Mouse (Mus musculus): ENCODE data around the gene Rac1. TPM values are rescaled to one million over a fixed set of nuclear protein-coding genes. Genes with fewer than 3 reads are reported as not detected.
"Not testable (repeated sequence)": the region's sequence is repeated elsewhere in the genome, so short reads cannot be mapped to it uniquely, and the experiment has no call there.

The Rac1 gene
- polyA plus RNA-seq, 1 experiment from 2014 or later: 401 TPM

DNA sequence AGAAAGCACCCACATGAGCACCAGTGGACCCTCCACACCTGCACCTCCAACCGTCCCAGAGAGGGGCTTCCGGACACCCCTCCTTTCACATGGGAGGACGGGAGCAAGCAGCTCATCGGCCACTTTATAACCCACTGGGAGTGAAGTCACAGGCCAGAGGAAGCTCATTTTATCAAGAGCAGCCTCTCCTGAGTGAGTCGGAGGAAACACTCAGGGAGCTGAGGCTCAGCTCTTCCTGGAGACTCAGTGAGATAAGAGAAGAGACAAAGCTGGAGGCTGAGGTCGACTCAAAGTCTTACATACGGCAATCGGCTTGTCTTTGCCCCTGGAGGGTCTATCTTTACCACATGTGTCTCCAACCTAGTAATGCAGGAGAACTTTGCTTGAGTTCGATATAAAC, 18.5 kb downstream of the Rac1 start:
- H3K4me3 ChIP-seq: no peak overlapping the region
- peaks cover 72% of the 10 kb centered on the region for H3K4me1 ChIP-seq (replicated peaks)
- peak; percentile 24; the same call in 1 of the 2 replicates for ATAC-seq (ENCODE audit: insufficient number of reproducible peaks, low FRiP score)
- WGBS: 23% methylated on average over 9 of the region's 9 CpGs
- H3K36me3 ChIP-seq: peaks cover 67% of the 10 kb centered on the region
- H3K4me2 ChIP-seq: peak overlapping the region; percentile 49
- H3K9ac ChIP-seq: peak overlapping the region; percentile 44
- H3K27me3 ChIP-seq (replicated peaks): no peaks in the 10 kb centered on the region
- H3K9me3 ChIP-seq (replicated peaks): no peaks in the 10 kb centered on the region
- peak overlapping the region; percentile 80 for H3K27ac ChIP-seq (ENCODE audit: poor library complexity, severe bottlenecking)

- no peak overlapping the region for H3K27ac ChIP-seq (ENCODE audit: poor library complexity, severe bottlenecking)
- WGBS: 77% methylated on average over 7 of the region's 7 CpGs
- H3K4me1 ChIP-seq (replicated peaks): peaks cover 37% of the 10 kb centered on the region
- no peak overlapping the region for H3K4me2 ChIP-seq
- H3K9ac ChIP-seq: no peak overlapping the region
- H3K27me3 ChIP-seq (replicated peaks): no peaks in the 10 kb centered on the region
- no peak for ATAC-seq (ENCODE audit: insufficient number of reproducible peaks, low FRiP score)
- H3K36me3 ChIP-seq: peaks cover 67% of the 10 kb centered on the region
- H3K9me3 ChIP-seq (replicated peaks): no peaks in the 10 kb centered on the region
- no peak overlapping the region for H3K4me3 ChIP-seq
These were observed 22.3 kb downstream of the Rac1 start for GRCm38 (mm10) chr5:143505545-143505944.

GRCm38 (mm10) chr5:143505056-143505455, 22.8 kb downstream of the Rac1 start:
- no peak for ATAC-seq (ENCODE audit: insufficient number of reproducible peaks, low FRiP score)
- Histone ChIP-seq H3K36me3 (peaks cover 67% of the 10 kb centered on the region), H3K4me2 (no peak overlapping the region), H3K9me3 (replicated peaks) (no peaks in the 10 kb centered on the region), H3K9ac (no peak overlapping the region), H3K27ac (ENCODE audit: poor library complexity, severe bottlenecking) (no peak overlapping the region), H3K4me1 (replicated peaks) (peaks cover 33% of the 10 kb centered on the region), H3K4me3 (no peak overlapping the region), H3K27me3 (replicated peaks) (no peaks in the 10 kb centered on the region)
- WGBS: 88% methylated on average over 8 of the region's 8 CpGs

DNA sequence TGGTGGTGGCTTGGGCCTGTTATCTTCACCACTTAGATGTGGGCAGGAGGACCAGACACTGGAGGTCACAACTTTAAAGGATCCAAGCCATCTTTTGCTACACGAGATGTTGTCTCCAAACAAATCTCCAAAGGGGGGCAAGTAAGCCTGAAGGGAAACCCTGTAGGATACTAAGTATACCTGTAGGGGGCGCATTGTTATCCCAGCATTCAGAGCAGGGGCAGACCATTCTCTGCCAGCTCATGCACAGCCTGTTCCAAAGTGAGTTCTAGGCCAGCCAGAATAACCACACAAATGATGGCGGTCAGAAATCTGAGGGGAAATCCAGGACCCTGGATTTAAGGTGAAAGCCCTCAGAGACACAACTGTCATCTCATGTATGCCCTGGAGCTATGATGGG, 23.4 kb downstream of the Rac1 start:
- Histone ChIP-seq H3K4me3 (no peak overlapping the region), H3K9ac (no peak overlapping the region), H3K4me2 (no peak overlapping the region), H3K36me3 (peaks cover 71% of the 10 kb centered on the region), H3K27me3 (replicated peaks) (no peaks in the 10 kb centered on the region), H3K27ac (ENCODE audit: poor library complexity, severe bottlenecking) (no peak overlapping the region), H3K4me1 (replicated peaks) (peaks cover 27% of the 10 kb centered on the region), H3K9me3 (replicated peaks) (no peaks in the 10 kb centered on the region)
- 68% methylated on average over 3 of the region's 3 CpGs for WGBS
- no peak for ATAC-seq (ENCODE audit: insufficient number of reproducible peaks, low FRiP score)

DNA sequence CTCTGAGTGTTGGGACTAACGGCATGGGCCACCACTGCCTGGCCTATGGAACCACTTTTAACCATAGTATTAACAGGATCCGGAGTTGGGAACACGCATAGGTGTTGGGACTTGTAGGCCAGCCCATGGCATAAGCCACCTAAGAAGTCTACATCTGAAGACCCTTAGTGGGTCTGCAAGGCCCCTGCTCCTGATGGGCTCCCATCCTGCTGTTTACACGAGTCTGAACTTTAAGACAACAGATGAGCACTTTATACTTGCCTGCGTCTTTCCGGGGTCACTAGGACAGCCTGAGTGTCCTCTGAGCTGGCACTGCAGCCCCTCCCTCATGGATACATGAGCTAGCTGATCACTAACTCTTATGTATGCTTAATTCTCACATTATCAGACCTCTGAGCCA, 24.1 kb downstream of the Rac1 start:
- no peak for ATAC-seq (ENCODE audit: insufficient number of reproducible peaks, low FRiP score)
- no peak overlapping the region for H3K4me2 ChIP-seq
- H3K4me1 ChIP-seq (replicated peaks): peaks cover 20% of the 10 kb centered on the region
- no peak overlapping the region for H3K9ac ChIP-seq
- no peaks in the 10 kb centered on the region for H3K9me3 ChIP-seq (replicated peaks)
- H3K36me3 ChIP-seq: peaks cover 70% of the 10 kb centered on the region
- no peak overlapping the region for H3K27ac ChIP-seq (ENCODE audit: poor library complexity, severe bottlenecking)
- 92% methylated on average over 6 of the region's 6 CpGs for WGBS
- no peaks in the 10 kb centered on the region for H3K27me3 ChIP-seq (replicated peaks)
- no peak overlapping the region for H3K4me3 ChIP-seq

DNA sequence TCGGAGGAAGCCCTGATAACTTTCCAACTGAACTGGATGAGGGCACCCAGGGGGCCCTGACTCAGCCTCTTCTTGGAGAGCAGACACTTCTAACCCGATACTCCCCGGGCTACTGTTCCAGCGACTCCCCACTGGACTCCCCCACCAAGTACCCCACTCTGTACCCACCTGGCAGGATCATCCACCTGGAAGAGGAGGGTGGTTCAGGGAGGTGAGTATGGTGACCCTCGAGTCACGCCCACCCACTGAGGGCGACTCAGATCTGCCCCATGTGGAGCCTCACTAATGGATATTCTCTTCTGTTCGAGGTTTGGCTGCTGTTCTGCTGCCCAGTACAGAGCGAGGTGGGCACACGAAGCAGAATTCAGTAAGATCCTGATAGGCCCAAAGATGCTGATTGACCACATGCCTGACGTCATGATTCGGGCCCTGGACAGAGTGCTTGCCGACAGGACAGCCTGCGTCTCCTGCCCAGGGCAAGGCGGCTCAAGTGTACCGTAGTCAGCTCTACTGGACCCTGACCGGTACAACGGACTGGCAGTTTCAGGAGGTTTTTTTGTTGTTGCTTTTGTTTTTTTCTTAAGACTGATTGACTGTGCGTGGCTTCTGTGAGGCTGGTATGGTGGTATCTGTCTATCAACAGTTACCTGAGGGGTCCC, 24.8 kb downstream of the Rac1 start:
- H3K9ac ChIP-seq: no peak overlapping the region
- peaks cover 70% of the 10 kb centered on the region for H3K36me3 ChIP-seq
- H3K9me3 ChIP-seq (replicated peaks): no peaks in the 10 kb centered on the region
- H3K27me3 ChIP-seq (replicated peaks): no peaks in the 10 kb centered on the region
- WGBS: 89% methylated on average over 19 of the region's 19 CpGs
- no peak overlapping the region for H3K27ac ChIP-seq (ENCODE audit: poor library complexity, severe bottlenecking)
- H3K4me2 ChIP-seq: no peak overlapping the region
- peaks cover 13% of the 10 kb centered on the region for H3K4me1 ChIP-seq (replicated peaks)
- H3K4me3 ChIP-seq: no peak overlapping the region
- ATAC-seq (ENCODE audit: insufficient number of reproducible peaks, low FRiP score): no peak

DNA sequence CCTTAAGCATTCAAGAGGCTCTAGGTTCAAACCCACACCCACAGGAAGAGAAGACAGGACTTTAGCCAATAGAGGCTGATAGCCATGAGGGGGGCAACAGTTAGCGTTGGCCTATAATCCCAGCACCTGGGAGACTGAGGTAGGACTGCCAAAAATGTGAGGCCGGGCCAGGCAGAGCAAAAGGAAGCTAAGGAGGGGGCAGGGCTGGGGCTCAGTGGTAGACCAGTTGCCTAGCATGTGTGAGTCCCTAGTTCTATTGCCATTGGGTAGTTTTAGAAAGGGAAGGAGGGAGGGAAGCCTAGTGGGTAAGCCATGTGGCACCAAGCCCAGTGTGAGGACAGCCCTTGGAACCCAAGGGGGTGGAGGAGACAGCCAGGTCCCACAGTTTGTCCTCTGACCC, 26.2 kb downstream of the Rac1 start:
- ATAC-seq (ENCODE audit: insufficient number of reproducible peaks, low FRiP score): no peak
- H3K36me3 ChIP-seq: peaks cover 61% of the 10 kb centered on the region
- 82% methylated on average over 2 of the region's 2 CpGs for WGBS

DNA sequence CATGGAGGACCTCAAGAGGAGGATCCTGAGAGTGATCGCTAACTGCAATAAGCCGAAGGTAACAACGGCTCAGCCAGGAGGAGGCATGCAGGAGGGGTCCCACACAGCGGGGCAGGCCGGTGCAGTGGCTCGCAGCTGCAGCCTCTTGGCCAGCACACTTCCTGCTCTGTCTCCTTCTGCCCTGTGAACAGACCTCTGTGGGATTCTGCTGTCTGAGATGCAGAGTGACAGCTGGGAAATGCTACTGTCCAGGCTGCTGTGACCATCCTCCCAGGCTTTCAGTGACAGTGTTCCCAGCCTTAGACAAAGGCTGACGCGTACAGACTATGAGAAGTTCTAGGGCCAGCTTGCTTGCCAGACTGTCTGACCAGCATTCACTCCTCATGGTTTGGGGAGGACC, 26.7 kb downstream of the Rac1 start:
- Histone ChIP-seq H3K36me3 (peaks cover 57% of the 10 kb centered on the region), H3K4me1 (replicated peaks) (no peaks in the 10 kb centered on the region), H3K4me3 (no peak overlapping the region), H3K27ac (ENCODE audit: poor library complexity, severe bottlenecking) (no peak overlapping the region), H3K9me3 (replicated peaks) (no peaks in the 10 kb centered on the region), H3K27me3 (replicated peaks) (no peaks in the 10 kb centered on the region), H3K4me2 (no peak overlapping the region), H3K9ac (no peak overlapping the region)
- no peak for ATAC-seq (ENCODE audit: insufficient number of reproducible peaks, low FRiP score)
- WGBS: 83% methylated on average over 8 of the region's 8 CpGs

More for the DNA sequence above, 26.2 kb downstream of the Rac1 start:
- H3K9me3 ChIP-seq (replicated peaks): no peaks in the 10 kb centered on the region
- H3K27me3 ChIP-seq (replicated peaks): no peaks in the 10 kb centered on the region
- H3K4me1 ChIP-seq (replicated peaks): no peaks in the 10 kb centered on the region
- no peak overlapping the region for H3K27ac ChIP-seq (ENCODE audit: poor library complexity, severe bottlenecking)
- no peak overlapping the region for H3K4me3 ChIP-seq
- H3K4me2 ChIP-seq: no peak overlapping the region
- H3K9ac ChIP-seq: no peak overlapping the region

DNA sequence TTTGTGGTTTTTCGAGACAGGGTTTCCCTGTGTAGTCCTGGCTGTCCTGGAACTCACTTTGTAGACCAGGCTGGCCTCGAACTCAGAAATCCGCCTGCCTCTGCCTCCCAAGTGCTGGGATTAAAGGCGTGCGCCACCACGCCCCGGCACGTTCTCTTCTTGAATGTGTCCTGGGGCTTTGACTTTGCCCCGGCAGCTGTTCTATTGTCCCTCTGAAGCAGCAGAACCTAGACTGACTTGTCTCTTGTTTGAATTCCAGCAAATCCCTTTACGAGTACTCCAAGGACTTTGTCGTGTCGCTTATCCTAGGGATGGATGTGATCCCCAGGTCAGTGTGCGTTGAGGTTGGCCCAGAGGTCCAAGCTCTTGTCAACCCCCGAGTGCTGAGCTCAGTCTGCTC, 27.1 kb downstream of the Rac1 start:
- H3K36me3 ChIP-seq: peaks cover 57% of the 10 kb centered on the region

GRCm38 (mm10) chr5:143499686-143500085, 28.1 kb downstream of the Rac1 start:
- Histone ChIP-seq H3K4me3 (no peak overlapping the region), H3K9ac (no peak overlapping the region), H3K27me3 (replicated peaks) (no peaks in the 10 kb centered on the region), H3K4me1 (replicated peaks) (no peaks in the 10 kb centered on the region), H3K27ac (ENCODE audit: poor library complexity, severe bottlenecking) (no peak overlapping the region), H3K4me2 (no peak overlapping the region), H3K9me3 (replicated peaks) (no peaks in the 10 kb centered on the region), H3K36me3 (peaks cover 48% of the 10 kb centered on the region)
- ATAC-seq (ENCODE audit: insufficient number of reproducible peaks, low FRiP score): no peak
- WGBS: 78% methylated on average over 4 of the region's 4 CpGs

More for the DNA sequence above, 27.1 kb downstream of the Rac1 start:
- H3K4me1 ChIP-seq (replicated peaks); ATAC-seq (ENCODE audit: insufficient number of reproducible peaks, low FRiP score); H3K9ac ChIP-seq; H3K27me3 ChIP-seq (replicated peaks); H3K9me3 ChIP-seq (replicated peaks); H3K4me3 ChIP-seq; H3K27ac ChIP-seq (ENCODE audit: poor library complexity, severe bottlenecking); H3K4me2 ChIP-seq: not testable (repeated sequence)
- 90% methylated on average over 13 of the region's 14 CpGs for WGBS

DNA sequence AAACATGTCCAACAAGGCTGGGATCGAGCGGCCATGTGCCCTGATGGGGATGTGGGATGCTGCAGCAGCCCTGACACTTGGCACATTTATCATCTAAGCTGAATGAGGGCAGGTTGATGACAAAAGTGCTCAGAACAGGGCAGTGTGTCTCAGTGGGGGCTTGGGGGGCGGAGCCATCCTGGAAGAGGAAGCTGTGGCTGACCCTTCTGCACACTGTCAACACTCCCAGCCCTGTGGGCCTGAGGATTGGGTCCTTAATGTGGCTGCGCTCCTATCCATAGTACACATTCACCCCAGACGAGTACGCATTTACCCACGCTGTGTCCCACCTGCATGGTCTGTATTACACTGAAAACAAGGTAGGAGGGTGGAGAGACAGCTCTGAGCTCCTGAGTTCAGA, 28.6 kb downstream of the Rac1 start:
- Histone ChIP-seq H3K27me3 (replicated peaks) (no peaks in the 10 kb centered on the region), H3K9me3 (replicated peaks) (no peaks in the 10 kb centered on the region), H3K36me3 (peaks cover 47% of the 10 kb centered on the region), H3K4me1 (replicated peaks) (no peaks in the 10 kb centered on the region), H3K4me3 (no peak overlapping the region), H3K27ac (ENCODE audit: poor library complexity, severe bottlenecking) (no peak overlapping the region), H3K9ac (no peak overlapping the region), H3K4me2 (no peak overlapping the region)
- no peak for ATAC-seq (ENCODE audit: insufficient number of reproducible peaks, low FRiP score)
- WGBS: 84% methylated on average over 7 of the region's 7 CpGs

DNA sequence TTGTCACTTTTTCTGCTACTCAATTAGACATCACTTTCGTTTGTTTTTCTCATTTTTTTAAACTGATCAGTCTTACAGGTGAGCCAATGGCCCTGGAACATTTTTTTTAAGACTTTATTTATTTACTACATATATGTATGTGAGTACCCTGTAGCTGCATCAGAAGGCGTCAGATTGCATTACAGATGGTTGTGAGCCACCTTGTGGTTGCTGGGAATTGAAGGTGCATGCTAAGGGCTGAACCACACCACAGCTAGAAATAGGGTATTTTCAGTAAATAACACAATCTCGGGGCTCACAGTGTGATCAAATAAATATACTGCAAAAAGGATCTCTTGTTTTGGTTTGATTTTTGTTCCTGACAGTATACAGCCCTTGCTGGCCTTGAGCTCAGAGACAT, 30.4 kb downstream of the Rac1 start:
- ATAC-seq (ENCODE audit: insufficient number of reproducible peaks, low FRiP score): no peak

More for the DNA sequence above, 30.4 kb downstream of the Rac1 start:
- Histone ChIP-seq H3K9me3 (replicated peaks) (no peaks in the 10 kb centered on the region), H3K4me2 (no peak overlapping the region), H3K9ac (no peak overlapping the region), H3K4me1 (replicated peaks) (no peaks in the 10 kb centered on the region), H3K27me3 (replicated peaks) (no peaks in the 10 kb centered on the region), H3K27ac (ENCODE audit: poor library complexity, severe bottlenecking) (no peak overlapping the region), H3K36me3 (peaks cover 35% of the 10 kb centered on the region), H3K4me3 (no peak overlapping the region)
- WGBS: 75% methylated on average over 3 of the region's 3 CpGs
